Mouse (Mus musculus) left cerebral cortex, adult 2 months (tissue): ENCODE measurements at regions not wholly inside any gene's neighbourhood (a gene's known extent, or its start where the extent isn't known, plus 50 kb on each side); places are given as distances from the start of the nearest gene placed in this dataset.

Experiments used
- DNase-seq, 2 experiments: peaks; one replicate each; pipeline ENCODE4 v3.0.0; 2021 to 2022; ENCODE audit warnings: low spot score in 2 of 2, mixed read lengths in 1 of 2; ENCODE audit errors: extremely low spot score in 1 of 2
- H3K27ac ChIP-seq: fragments of 200-600 bp; 2 replicates; pipeline ENCODE4 v1.8.1; 2022
- H3K4me3 ChIP-seq: fragments of 200-600 bp; 2 replicates; pipeline ENCODE4 v1.8.1; 2022
- CTCF ChIP-seq: fragments of 200-600 bp; IDR thresholded peaks from 2 replicates; pipeline ENCODE4 v1.8.1; 2022; ENCODE audit warnings: antibody characterized with exemption, mild to moderate bottlenecking, moderate library complexity
- intact Hi-C: fragments of 180-260 bp; cut with DNase I; formaldehyde crosslinking; loops from one replicate; pipeline ENCODE4 v1.15.1; 2025

DNA sequence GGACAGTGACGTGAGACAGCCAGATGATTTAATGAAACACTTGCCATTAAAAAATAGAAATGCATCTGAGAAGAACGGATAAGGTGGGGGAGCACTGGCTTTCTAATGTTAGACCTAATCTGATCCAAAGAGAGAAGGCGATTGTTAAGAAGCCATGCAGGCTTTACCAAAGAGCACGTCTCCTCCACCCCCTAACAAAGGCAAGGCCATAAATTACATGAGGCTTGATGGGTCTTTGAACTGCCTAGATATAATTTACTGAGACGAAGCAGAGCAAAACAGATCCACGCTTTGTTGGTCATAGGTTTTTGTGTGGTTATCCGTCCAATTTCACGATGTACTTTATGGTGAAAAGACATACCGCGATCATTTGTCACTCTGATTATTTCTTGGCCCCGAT is 84.4 kb downstream of the Tspan8 start:
- no peak for DNase-seq
- Histone ChIP-seq H3K4me3 (no peak overlapping the region), H3K27ac (no peak overlapping the region)
- TF ChIP-seq CTCF = no peak
- intact Hi-C loops = no loop called here

GRCm38 (mm10) chr10:115903049-115903448 is 86.4 kb downstream of the Tspan8 start:
- no peak for TF ChIP-seq CTCF
- Histone ChIP-seq H3K27ac (no peak overlapping the region), H3K4me3 (no peak overlapping the region)
- intact Hi-C loops = no loop called here
- no peak for DNase-seq

- TF ChIP-seq CTCF = peak; percentile 41
- DNase-seq = no peak
- Histone ChIP-seq H3K27ac (no peak overlapping the region), H3K4me3 (no peak overlapping the region)
- intact Hi-C loops = loop anchor here (5.0 to 10.0 kb wide), 4 partner anchors 161 to 976 kb away; partner anchors contain the start of gene Myrfl
Observed at GRCm38 (mm10) chr10:115921032-115921431, 97.0 kb upstream of the Ptprr start.
